Mouse (Mus musculus) hindbrain, postnatal 0 days (tissue): ENCODE results near the gene Mtmr14. TPM values are rescaled to one million over a fixed set of nuclear protein-coding genes. Genes with fewer than 3 reads are reported as not detected.

ENCODE experiments used
- ATAC-seq: fragments of 200-750 bp; cut with Nextera tagmentation; 2 replicates; pipeline ENCODE4 v1.8.0; 2017; ENCODE audit warnings: mild to moderate bottlenecking, moderate TSS enrichment, moderate library complexity
- DNase-seq: peaks from one replicate; pipeline ENCODE4 v3.0.0-alpha.2; 2015; ENCODE audit warnings: low spot score
- H3K27ac ChIP-seq: fragments of 300-500 bp; sonication (generic); 2 replicates; pipeline ENCODE4 v1.5.1; 2014; ENCODE audit warnings: mild to moderate bottlenecking
- H3K27me3 ChIP-seq: fragments of 300-500 bp; sonication (generic); 2 replicates; pipeline ENCODE4 v1.6.1; 2014; ENCODE audit warnings: low read length, mixed read lengths; ENCODE audit not compliant: insufficient read depth
- H3K36me3 ChIP-seq: fragments of 300-500 bp; sonication (generic); 2 replicates; pipeline ENCODE4 v1.6.1; 2014; ENCODE audit warnings: low read length, mixed read lengths; ENCODE audit not compliant: insufficient read depth
- H3K4me1 ChIP-seq: fragments of 300-500 bp; sonication (generic); 2 replicates; pipeline ENCODE4 v1.6.1; 2014; ENCODE audit warnings: antibody characterized with exemption, low read length, mixed read lengths; ENCODE audit not compliant: insufficient read depth
- H3K4me2 ChIP-seq: fragments of 300-500 bp; sonication (generic); 2 replicates; pipeline ENCODE4 v1.6.1; 2014; ENCODE audit warnings: low read depth, mild to moderate bottlenecking, low read length, moderate library complexity, mixed read lengths
- H3K4me3 ChIP-seq: fragments of 300-500 bp; sonication (generic); 2 replicates; pipeline ENCODE4 v1.5.1; 2014; ENCODE audit warnings: low read length
- H3K9ac ChIP-seq: fragments of 300-500 bp; sonication (generic); replicated peaks from 2 replicates; pipeline ENCODE4 v1.6.1; 2014; ENCODE audit warnings: mild to moderate bottlenecking, low read length, moderate library complexity, mixed read lengths
- H3K9me3 ChIP-seq: fragments of 300-500 bp; sonication (generic); 2 replicates; pipeline ENCODE4 v1.6.1; 2016; ENCODE audit warnings: low read length, mixed read lengths
- CTCF ChIP-seq: IDR thresholded peaks from 2 replicates; pipeline ENCODE4 v1.5.1; 2016; ENCODE audit warnings: antibody characterized with exemption, control low read depth, low read depth
- WGBS: fragments of 180-500 bp; shearing (Covaris S2); extraction: QIAGEN DNeasy Blood & Tissue Kit; methylation state at CpG from one replicate; pipeline ENCODE4 v1.1.7; 2014; 5-methylcytosine and 5-hydroxymethylcytosine counted together
- polyA plus RNA-seq: library from polyadenylated mRNA; unstranded; fragments of >200 nt; fragmentation: Nextera tagmentation; extraction: Ambion mirVana; gene quantifications from 2 replicates; pipeline ENCODE4 v1.2.1, GENCODE M21; 2015
- total RNA-seq: library from RNA; depleted of rRNA; stranded (reverse); fragments of >200 nt; gene quantifications from 2 replicates; pipeline ENCODE4 v1.2.3, GENCODE M21; 2014; rRNA removed

Gene Mtmr14
- total RNA-seq (48.9 and 49.8 TPM in 2 replicates), polyA plus RNA-seq (29.1 and 34.8 TPM in 2 replicates)

GRCm38 (mm10) chr6:113237542-113238270 lies at the start of gene Mtmr14:
TSS of gene Mtmr14 (plus strand) at chr6:113237843.
- WGBS = under 1% methylated on average over 53 of the region's 55 CpGs
- Histone ChIP-seq H3K27ac (peak within 1 kb of the TSS; percentile 55), H3K27me3 (no peaks in the 10 kb centered on the region), H3K9me3 (no peaks in the 10 kb centered on the region), H3K36me3 (peaks cover 4% of the 10 kb centered on the region; the same call in 1 of the 2 replicates), H3K4me2 (peak within 1 kb of the TSS; percentile 69), H3K4me3 (peak within 1 kb of the TSS; percentile 88), H3K4me1 (peaks cover 8% of the 10 kb centered on the region; the same call in 1 of the 2 replicates), H3K9ac (peak within 1 kb of the TSS; percentile 67)
- TF ChIP-seq CTCF = no peak
- ATAC-seq = peak; percentile 99
- peak; percentile 99 for DNase-seq

GRCm38 (mm10) chr6:113193765-113194460 lies 43.7 kb upstream of the Mtmr14 start:
- H3K36me3 ChIP-seq = no peaks in the 10 kb centered on the region
- H3K27me3 ChIP-seq = no peaks in the 10 kb centered on the region
- H3K4me2 ChIP-seq = peak overlapping the region; percentile 88
- ATAC-seq (peak; percentile 71), DNase-seq (peak; percentile 63)
- H3K9ac ChIP-seq = peak overlapping the region; percentile 83
- peak overlapping the region; percentile 86; the same call in 1 of the 2 replicates for H3K27ac ChIP-seq
- peaks cover 18% of the 10 kb centered on the region for H3K4me1 ChIP-seq
- H3K9me3 ChIP-seq = no peaks in the 10 kb centered on the region
- 3% methylated on average over 46 of the region's 46 CpGs for WGBS
- H3K4me3 ChIP-seq = peak overlapping the region; percentile 69
- no peak for TF ChIP-seq CTCF

DNA sequence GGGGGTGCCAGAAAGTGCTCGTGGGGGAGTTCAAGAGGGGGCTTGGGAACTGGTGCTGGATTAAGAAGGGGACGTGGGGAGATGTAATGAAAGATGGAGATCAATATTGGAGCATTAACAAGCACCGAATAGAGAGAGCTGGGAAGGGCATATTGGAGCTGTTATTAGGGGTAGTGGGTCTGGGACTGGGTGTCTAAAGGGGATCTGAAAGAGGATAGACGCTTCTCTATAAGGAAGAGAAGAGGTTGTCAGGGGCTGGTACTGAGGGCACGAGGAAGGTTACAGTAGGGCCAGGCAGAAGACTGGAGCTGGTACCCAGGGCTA lies 43.2 kb upstream of the Mtmr14 start:
- 2% methylated on average over 5 of the region's 5 CpGs for WGBS
- ATAC-seq = no peak
- DNase-seq = no peak

DNA sequence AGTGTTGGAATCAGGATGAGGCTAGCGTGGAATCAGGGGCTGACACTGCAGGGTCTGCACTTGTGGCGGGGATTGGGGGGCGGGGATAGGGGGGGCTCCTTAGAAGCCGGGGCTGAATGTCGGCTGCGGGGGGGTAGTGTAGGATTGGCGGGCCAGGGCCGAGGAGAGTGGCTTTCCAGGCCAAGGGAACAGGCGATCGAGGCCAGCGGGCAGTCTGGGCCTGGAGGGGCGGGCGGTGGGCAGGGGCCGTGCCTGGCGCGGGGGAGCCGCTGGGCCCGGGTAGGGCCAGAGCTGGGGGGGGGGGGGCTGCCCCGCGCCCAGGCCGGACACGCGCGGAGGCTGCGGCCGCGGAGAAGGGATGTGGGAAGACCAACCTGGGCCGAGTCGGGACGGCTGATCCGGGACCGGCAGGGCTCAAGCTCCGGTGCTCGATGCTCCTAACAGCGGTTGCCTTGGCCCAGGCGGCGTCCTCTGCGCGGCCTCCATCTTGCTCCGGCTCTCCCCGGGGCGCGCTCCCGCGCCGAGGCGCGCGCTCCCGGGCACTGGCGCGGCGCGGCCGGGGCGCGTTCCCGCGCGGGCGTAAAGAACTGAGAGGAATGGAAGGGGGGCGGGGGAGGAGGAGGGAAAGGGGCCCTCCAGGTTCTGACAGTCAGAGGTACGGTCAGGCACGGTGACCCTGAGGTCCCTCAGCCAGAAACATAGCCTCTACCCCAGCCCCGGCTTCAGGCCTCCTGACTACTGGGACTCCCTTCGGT lies 42.6 kb upstream of the Mtmr14 start, which contains the start of gene Lhfpl4:
Gene Lhfpl4 (minus strand): TSS at position 544 of the 755 bp plus-strand sequence.
- DNase-seq = peak; percentile 88
- H3K27ac ChIP-seq = peak within 1 kb of the TSS; percentile 86
- TF ChIP-seq CTCF = no peak
- H3K9me3 ChIP-seq = no peaks in the 10 kb centered on the region
- H3K4me1 ChIP-seq = peaks cover 18% of the 10 kb centered on the region
- no peaks in the 10 kb centered on the region for H3K27me3 ChIP-seq
- WGBS = 1% methylated on average over 48 of the region's 66 CpGs
- H3K4me3 ChIP-seq = peak within 1 kb of the TSS; percentile 69
- no peaks in the 10 kb centered on the region for H3K36me3 ChIP-seq
- peak within 1 kb of the TSS; percentile 83 for H3K9ac ChIP-seq
- peak within 1 kb of the TSS; percentile 88 for H3K4me2 ChIP-seq
- ATAC-seq = peak; percentile 83

More for the DNA sequence above, 43.2 kb upstream of the Mtmr14 start:
- H3K27me3 ChIP-seq = no peaks in the 10 kb centered on the region
- no peaks in the 10 kb centered on the region for H3K36me3 ChIP-seq
- peak overlapping the region; percentile 86 for H3K27ac ChIP-seq
- H3K9ac ChIP-seq = peak overlapping the region; percentile 83
- peak overlapping the region; percentile 69 for H3K4me3 ChIP-seq
- no peaks in the 10 kb centered on the region for H3K9me3 ChIP-seq
- peak overlapping the region; percentile 88 for H3K4me2 ChIP-seq
- H3K4me1 ChIP-seq = peaks cover 18% of the 10 kb centered on the region
- no peak for TF ChIP-seq CTCF

DNA sequence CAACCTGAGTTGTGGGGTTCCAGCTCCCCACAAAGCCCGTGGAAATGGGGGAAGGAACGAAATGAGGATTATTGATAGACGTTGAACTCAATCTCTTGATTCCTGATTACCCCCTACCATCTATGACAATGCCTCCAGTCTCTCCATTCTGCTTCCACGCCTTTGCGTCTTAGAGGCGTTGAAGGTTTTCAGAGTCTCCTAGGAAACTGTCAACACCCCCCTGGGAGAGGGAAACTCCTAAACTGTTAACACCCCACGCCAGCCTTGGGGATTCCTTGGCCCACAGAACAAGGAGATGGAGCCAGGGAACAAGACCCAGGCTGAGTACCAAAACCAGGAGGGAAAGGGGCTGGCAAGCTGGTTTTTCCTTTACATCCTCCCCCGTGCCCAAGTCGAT lies 42.0 kb upstream of the Mtmr14 start:
- ATAC-seq = peak; percentile 37; the same call in 1 of the 2 replicates
- H3K27me3 ChIP-seq = no peaks in the 10 kb centered on the region

DNA sequence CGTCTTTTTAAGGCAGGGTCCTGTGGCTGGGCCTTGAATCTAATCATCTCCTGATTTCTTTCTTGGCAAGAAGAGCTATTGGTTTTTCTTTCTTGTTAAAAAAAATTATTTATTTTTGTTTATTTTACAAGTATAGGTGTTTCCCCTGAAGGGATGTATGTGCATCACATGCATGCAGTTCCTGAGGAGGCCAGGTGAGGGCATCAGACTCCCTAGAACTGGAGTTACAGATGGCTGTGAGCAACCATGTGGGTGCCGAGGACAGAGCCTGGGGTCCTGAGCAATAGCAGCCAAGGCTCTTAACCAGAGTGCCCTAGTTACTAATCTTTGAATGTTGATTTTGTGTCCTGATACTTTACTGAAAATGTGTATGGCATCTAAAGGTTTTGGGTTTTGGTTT lies 21.4 kb upstream of the Mtmr14 start:
- no peak for TF ChIP-seq CTCF
- Histone ChIP-seq H3K36me3 (no peaks in the 10 kb centered on the region), H3K27ac (no peak overlapping the region), H3K9ac (no peak overlapping the region), H3K4me2 (no peak overlapping the region), H3K4me3 (no peak overlapping the region), H3K4me1 (no peaks in the 10 kb centered on the region), H3K27me3 (no peaks in the 10 kb centered on the region), H3K9me3 (no peaks in the 10 kb centered on the region)
- no peak for DNase-seq
- no peak for ATAC-seq
- WGBS = 65% methylated on average over 2 of the region's 2 CpGs

More for the DNA sequence above, 42.0 kb upstream of the Mtmr14 start:
- peak overlapping the region; percentile 83 for H3K9ac ChIP-seq
- peak overlapping the region; percentile 88 for H3K4me2 ChIP-seq
- peak overlapping the region; percentile 69 for H3K4me3 ChIP-seq
- TF ChIP-seq CTCF = no peak
- H3K9me3 ChIP-seq = no peaks in the 10 kb centered on the region
- no peaks in the 10 kb centered on the region for H3K36me3 ChIP-seq
- peak; percentile 51 for DNase-seq
- H3K4me1 ChIP-seq = peaks cover 18% of the 10 kb centered on the region
- 7% methylated on average over 9 of the region's 9 CpGs for WGBS
- H3K27ac ChIP-seq = peak overlapping the region; percentile 86
